Mouse (Mus musculus) embryo, embryonic 10.5 days (tissue): ENCODE data around the gene Ptprm.

Experiments used
- DNase-seq: peaks from one replicate; pipeline ENCODE4 v3.0.0-alpha.2; 2015; ENCODE audit warnings: low spot score

Ptprm gene

GRCm38 (mm10) chr17:67343471-67343870, 10.8 kb downstream of the Ptprm start:
- DNase-seq, result no peak

- no peak for DNase-seq
Observed at GRCm38 (mm10) chr17:67343006-67343405, 11.3 kb downstream of the Ptprm start.

- DNase-seq, result no peak
Observed at GRCm38 (mm10) chr17:67340362-67340761, 13.9 kb downstream of the Ptprm start.

- DNase-seq, result no peak
Observed at GRCm38 (mm10) chr17:67339569-67339968, 14.7 kb downstream of the Ptprm start.

- DNase-seq, result no peak
Observed at GRCm38 (mm10) chr17:67334310-67334709, 19.9 kb downstream of the Ptprm start.

GRCm38 (mm10) chr17:67329435-67329834, 24.8 kb downstream of the Ptprm start:
- DNase-seq, result no peak

GRCm38 (mm10) chr17:67324499-67324832, 29.8 kb downstream of the Ptprm start:
- DNase-seq, result no peak

- DNase-seq, result peak; percentile 50
Observed at GRCm38 (mm10) chr17:67323777-67324498, 30.3 kb downstream of the Ptprm start.

GRCm38 (mm10) chr17:67314491-67315205, 39.6 kb downstream of the Ptprm start:
- DNase-seq, result no peak

GRCm38 (mm10) chr17:67308421-67308820, 45.8 kb downstream of the Ptprm start:
- no peak for DNase-seq

- DNase-seq, result no peak
Observed at GRCm38 (mm10) chr17:67306066-67306845, 48.0 kb downstream of the Ptprm start.

- no peak for DNase-seq
Observed at GRCm38 (mm10) chr17:67304831-67305230, 49.4 kb downstream of the Ptprm start.

- DNase-seq, result no peak
Observed at GRCm38 (mm10) chr17:67303326-67304099, 50.7 kb downstream of the Ptprm start.

GRCm38 (mm10) chr17:67302569-67302968, 51.7 kb downstream of the Ptprm start:
- no peak for DNase-seq

GRCm38 (mm10) chr17:67302074-67302473, 52.2 kb downstream of the Ptprm start:
- no peak for DNase-seq

GRCm38 (mm10) chr17:67301367-67301766, 52.9 kb downstream of the Ptprm start:
- no peak for DNase-seq

- DNase-seq, result no peak
Observed at GRCm38 (mm10) chr17:67298269-67298798, 55.9 kb downstream of the Ptprm start.

- no peak for DNase-seq
Observed at GRCm38 (mm10) chr17:67296604-67297595, 57.4 kb downstream of the Ptprm start.

- DNase-seq, result peak; percentile 50
Observed at GRCm38 (mm10) chr17:67290662-67291240, 63.5 kb downstream of the Ptprm start.

GRCm38 (mm10) chr17:67287501-67287900, 66.8 kb downstream of the Ptprm start:
- DNase-seq, result no peak
